Mouse (Mus musculus): ENCODE measurements around the gene Tfcp2. TPM values are rescaled to one million over a fixed set of nuclear protein-coding genes. Genes with fewer than 3 reads are reported as not detected.

The Tfcp2 gene
- polyA plus RNA-seq, 1 experiment from 2014 or later, result 44.4 TPM

GRCm38 (mm10) chr15:100461646-100462045 is 90.2 kb downstream of the Tfcp2 start:
- H3K27ac ChIP-seq, result no peak overlapping the region
- no peak for ATAC-seq (ENCODE audit: insufficient number of reproducible peaks, insufficient read depth, low FRiP score, low TSS enrichment, low read depth)
- WGBS, result 74% methylated on average over 9 of the region's 9 CpGs
- no peak overlapping the region for H3K9ac ChIP-seq (replicated peaks)
- H3K4me3 ChIP-seq (replicated peaks), result no peak overlapping the region
- no peak overlapping the region for H3K4me2 ChIP-seq
- no peaks in the 10 kb centered on the region for H3K9me3 ChIP-seq
- H3K27me3 ChIP-seq, result peaks cover 11% of the 10 kb centered on the region; the same call in 1 of the 2 replicates
- H3K36me3 ChIP-seq, result no peaks in the 10 kb centered on the region
- H3K4me1 ChIP-seq (replicated peaks), result 0 out of 2 replicates have a peak, but pooled peaks cover 6% of the 10 kb centered on the region

GRCm38 (mm10) chr15:100460942-100461341 is 90.9 kb downstream of the Tfcp2 start:
- H3K27me3 ChIP-seq, result peaks cover 11% of the 10 kb centered on the region; the same call in 1 of the 2 replicates
- no peaks in the 10 kb centered on the region for H3K9me3 ChIP-seq
- no peaks in the 10 kb centered on the region for H3K36me3 ChIP-seq
- no peak overlapping the region for H3K27ac ChIP-seq
- 0 out of 2 replicates have a peak, but pooled peaks cover 6% of the 10 kb centered on the region for H3K4me1 ChIP-seq (replicated peaks)
- ATAC-seq (ENCODE audit: insufficient number of reproducible peaks, insufficient read depth, low FRiP score, low TSS enrichment, low read depth), result no peak
- H3K4me3 ChIP-seq (replicated peaks), result 0 out of 2 replicates have a peak overlapping the region, but pooled peaks have one; percentile 1
- WGBS, result 10% methylated on average over 12 of the region's 12 CpGs
- H3K9ac ChIP-seq (replicated peaks), result no peak overlapping the region
- H3K4me2 ChIP-seq, result peak overlapping the region; percentile 43

GRCm38 (mm10) chr15:100458055-100458454 is 93.8 kb downstream of the Tfcp2 start:
- no peak overlapping the region for H3K4me2 ChIP-seq
- H3K4me3 ChIP-seq (replicated peaks), result no peak overlapping the region
- WGBS, result 48% methylated on average over 10 of the region's 10 CpGs
- H3K27me3 ChIP-seq, result peaks cover 11% of the 10 kb centered on the region; the same call in 1 of the 2 replicates
- no peaks in the 10 kb centered on the region for H3K36me3 ChIP-seq
- H3K9ac ChIP-seq (replicated peaks), result no peak overlapping the region
- no peak for ATAC-seq (ENCODE audit: insufficient number of reproducible peaks, insufficient read depth, low FRiP score, low TSS enrichment, low read depth)
- 0 out of 2 replicates have a peak, but pooled peaks cover 6% of the 10 kb centered on the region for H3K4me1 ChIP-seq (replicated peaks)
- H3K9me3 ChIP-seq, result no peaks in the 10 kb centered on the region
- H3K27ac ChIP-seq, result no peak overlapping the region

GRCm38 (mm10) chr15:100457340-100457739 is 94.5 kb downstream of the Tfcp2 start:
- 0 out of 2 replicates have a peak, but pooled peaks have one; percentile 37 for ATAC-seq (ENCODE audit: insufficient number of reproducible peaks, insufficient read depth, low FRiP score, low TSS enrichment, low read depth)
- Histone ChIP-seq H3K27ac (no peak overlapping the region), H3K9ac (replicated peaks) (no peak overlapping the region), H3K36me3 (no peaks in the 10 kb centered on the region), H3K4me3 (replicated peaks) (no peak overlapping the region), H3K4me1 (replicated peaks) (0 out of 2 replicates have a peak, but pooled peaks cover 6% of the 10 kb centered on the region), H3K4me2 (no peak overlapping the region), H3K9me3 (no peaks in the 10 kb centered on the region), H3K27me3 (peaks cover 11% of the 10 kb centered on the region; the same call in 1 of the 2 replicates)
- 7% methylated on average over 17 of the region's 17 CpGs for WGBS

- WGBS, result 66% methylated on average over 7 of the region's 7 CpGs
These were observed 95.3 kb downstream of the Tfcp2 start for GRCm38 (mm10) chr15:100456356-100456991.

GRCm38 (mm10) chr15:100452486-100452885 is 99.3 kb downstream of the Tfcp2 start:
- Histone ChIP-seq H3K36me3 (no peaks in the 10 kb centered on the region), H3K4me3 (replicated peaks) (no peak overlapping the region), H3K4me1 (replicated peaks) (0 out of 2 replicates have a peak, but pooled peaks cover 4% of the 10 kb centered on the region), H3K9me3 (no peaks in the 10 kb centered on the region), H3K4me2 (no peak overlapping the region), H3K27me3 (0 out of 2 replicates have a peak, but pooled peaks cover 4% of the 10 kb centered on the region), H3K9ac (replicated peaks) (no peak overlapping the region), H3K27ac (no peak overlapping the region)
- 80% methylated on average over 11 of the region's 11 CpGs for WGBS
- ATAC-seq (ENCODE audit: insufficient number of reproducible peaks, insufficient read depth, low FRiP score, low TSS enrichment, low read depth), result no peak

More at GRCm38 (mm10) chr15:100456356-100456991, 95.3 kb downstream of the Tfcp2 start:
- H3K36me3 ChIP-seq, result no peaks in the 10 kb centered on the region
- no peak for ATAC-seq (ENCODE audit: insufficient number of reproducible peaks, insufficient read depth, low FRiP score, low TSS enrichment, low read depth)
- no peak overlapping the region for H3K4me2 ChIP-seq
- H3K4me1 ChIP-seq (replicated peaks), result 0 out of 2 replicates have a peak, but pooled peaks cover 6% of the 10 kb centered on the region
- no peak overlapping the region for H3K4me3 ChIP-seq (replicated peaks)
- peaks cover 11% of the 10 kb centered on the region; the same call in 1 of the 2 replicates for H3K27me3 ChIP-seq
- H3K9ac ChIP-seq (replicated peaks), result no peak overlapping the region
- no peak overlapping the region for H3K27ac ChIP-seq
- H3K9me3 ChIP-seq, result no peaks in the 10 kb centered on the region

- 0 out of 2 replicates have a peak, but pooled peaks cover 4% of the 10 kb centered on the region for H3K4me1 ChIP-seq (replicated peaks)
- H3K27ac ChIP-seq, result no peak overlapping the region
- 64% methylated on average over 16 of the region's 16 CpGs for WGBS
- 0 out of 2 replicates have a peak, but pooled peaks cover 4% of the 10 kb centered on the region for H3K27me3 ChIP-seq
- no peak overlapping the region for H3K4me3 ChIP-seq (replicated peaks)
- no peak for ATAC-seq (ENCODE audit: insufficient number of reproducible peaks, insufficient read depth, low FRiP score, low TSS enrichment, low read depth)
- no peak overlapping the region for H3K9ac ChIP-seq (replicated peaks)
- no peak overlapping the region for H3K4me2 ChIP-seq
- no peaks in the 10 kb centered on the region for H3K9me3 ChIP-seq
- no peaks in the 10 kb centered on the region for H3K36me3 ChIP-seq
These were observed 100.6 kb downstream of the Tfcp2 start for GRCm38 (mm10) chr15:100451245-100451644.

- H3K27ac ChIP-seq, result no peak overlapping the region
- no peaks in the 10 kb centered on the region for H3K36me3 ChIP-seq
- no peak overlapping the region for H3K4me2 ChIP-seq
- H3K4me1 ChIP-seq (replicated peaks), result 0 out of 2 replicates have a peak, but pooled peaks cover 4% of the 10 kb centered on the region
- no peak overlapping the region for H3K4me3 ChIP-seq (replicated peaks)
- 0 out of 2 replicates have a peak, but pooled peaks cover 4% of the 10 kb centered on the region for H3K27me3 ChIP-seq
- no peak overlapping the region for H3K9ac ChIP-seq (replicated peaks)
- ATAC-seq (ENCODE audit: insufficient number of reproducible peaks, insufficient read depth, low FRiP score, low TSS enrichment, low read depth), result no peak
- 75% methylated on average over 3 of the region's 3 CpGs for WGBS
- no peaks in the 10 kb centered on the region for H3K9me3 ChIP-seq
These were observed 102.3 kb downstream of the Tfcp2 start for GRCm38 (mm10) chr15:100449495-100449894.

GRCm38 (mm10) chr15:100448572-100448971 is 103.2 kb downstream of the Tfcp2 start:
- 77% methylated on average over 4 of the region's 4 CpGs for WGBS
- H3K9me3 ChIP-seq, result no peaks in the 10 kb centered on the region

More at GRCm38 (mm10) chr15:100448572-100448971, 103.2 kb downstream of the Tfcp2 start:
- Histone ChIP-seq H3K9ac (replicated peaks) (no peak overlapping the region), H3K27ac (no peak overlapping the region), H3K4me1 (replicated peaks) (peaks cover 13% of the 10 kb centered on the region; the same call in 1 of the 2 replicates), H3K4me2 (no peak overlapping the region), H3K4me3 (replicated peaks) (no peak overlapping the region), H3K36me3 (no peaks in the 10 kb centered on the region), H3K27me3 (0 out of 2 replicates have a peak, but pooled peaks cover 4% of the 10 kb centered on the region)
- ATAC-seq (ENCODE audit: insufficient number of reproducible peaks, insufficient read depth, low FRiP score, low TSS enrichment, low read depth), result no peak

All from limb, embryonic 12.5 days (tissue).